In genomic region chr4:28812691-28813289, GRCm38 (mm10) we compare ENCODE assay signal across 8 mouse cellular contexts. TPM values are rescaled to one million over a fixed set of nuclear protein-coding genes. Genes with fewer than 3 reads are reported as not detected.
A peak's percentile ranks its signal among the peaks of the same experiment; 100 is the strongest.
DNase-seq lines count a peak whose midpoint lies in the region; ATAC-seq lines count a peak whose summit lies in the region.

Gene Epha7, plus strand, starts transcription at chr4:28813131.

- H3K27me3 ChIP-seq in hindbrain, embryonic 14.5 days (ENCODE audit: control insufficient read depth, insufficient read depth, low read length), result no peaks in the 10 kb centered on the region

- peak; percentile 98 for ATAC-seq in hindbrain, embryonic 14.5 days (ENCODE audit: low FRiP score)

- peak within 1 kb of the TSS; percentile 97 for H3K27ac ChIP-seq in hindbrain, embryonic 14.5 days

- WGBS in hindbrain, embryonic 14.5 days, result under 1% methylated on average over 48 of the region's 48 CpGs

- H3K9ac ChIP-seq in hindbrain, embryonic 14.5 days, result peak within 1 kb of the TSS; percentile 93

- H3K4me1 ChIP-seq in hindbrain, embryonic 14.5 days (replicated peaks; ENCODE audit: control insufficient read depth, insufficient read depth, low read length), result no peaks in the 10 kb centered on the region; the same call in 1 of the 2 replicates

- H3K4me2 ChIP-seq in hindbrain, embryonic 14.5 days (replicated peaks), result peak within 1 kb of the TSS; percentile 69

- peak; percentile 87 for DNase-seq in WW6 (ENCODE audit: low read depth, low spot score)
- DNase-seq in cerebellum, postnatal 4 days (ENCODE audit: low spot score in 2 of 2), result peak; percentile 92 to 95
- DNase-seq in frontal cortex, postnatal 36 days (ENCODE audit: low spot score in 2 of 2), result peak; percentile 95 to 96
- DNase-seq in hindbrain, embryonic 14.5 days (ENCODE audit: low spot score), result peak; percentile 97
- DNase-seq in layer of hippocampus, postnatal 36 days, result peak; percentile 95 to 96
- peak; percentile 96 for DNase-seq in lung, postnatal 25 days (ENCODE audit: low spot score)
- DNase-seq in retina, embryonic 14.5 days (ENCODE audit: low spot score), result peak; percentile 98
- peak; percentile 52 to 67 for DNase-seq in thymus, postnatal 36 days

- no peaks in the 10 kb centered on the region for H3K9me3 ChIP-seq in hindbrain, embryonic 14.5 days (ENCODE audit: control insufficient read depth, low read length)

- H3K4me3 ChIP-seq in hindbrain, embryonic 14.5 days (replicated peaks; ENCODE audit: low read length), result peak within 1 kb of the TSS; percentile 87

- H3K36me3 ChIP-seq in hindbrain, embryonic 14.5 days (replicated peaks; ENCODE audit: control insufficient read depth, insufficient read depth), result no peaks in the 10 kb centered on the region

RNA-seq across cellular contexts. Expression of gene Epha7, which starts in this region (rescaled TPM):
- 68.6 and 74.6 TPM in 2 replicates for polyA plus RNA-seq in hindbrain, embryonic 14.5 days (2014; fragmentation: Nextera tagmentation; extraction: Ambion mirVana)
- 100 to 1,000 TPM; 206 to 208 TPM for total RNA-seq in layer of hippocampus, postnatal 36 days (2021)

Comparison
In these comparisons a context has a peak if more than half of its experiments do, and no peak if none do; other contexts are left out.
1. Peak in every context shown above with its lines: DNase-seq, ATAC-seq, H3K4me3 ChIP-seq and H3K27ac ChIP-seq.